Mouse (Mus musculus): ENCODE results near the gene Rbl1.

- TF ChIP-seq CTCF (IDR thresholded peaks at IDR 0.05) (no peak), POLR2A (IDR thresholded peaks at IDR 0.05; ENCODE audit: insufficient read depth, low read depth, low read length) (no peak)
Observed at GRCm38 (mm10) chr2:157245603-157246002, 41.3 kb upstream of the Rbl1 start.
